Mouse (Mus musculus) intestine, postnatal 0 days (tissue): Measurements from ENCODE around the gene BC037034. TPM values are rescaled to one million over a fixed set of nuclear protein-coding genes. Genes with fewer than 3 reads are reported as not detected.

Experiments
- ATAC-seq: fragments of 200-750 bp; cut with Nextera tagmentation; 2 replicates; pipeline ENCODE4 v1.8.0; 2017; ENCODE audit warnings: mild to moderate bottlenecking, moderate TSS enrichment, moderate library complexity
- H3K27ac ChIP-seq: fragments of 300-500 bp; sonication (generic); 2 replicates; pipeline ENCODE4 v1.5.1; 2014; ENCODE audit warnings: mild to moderate bottlenecking, low read depth, low read length, moderate library complexity
- H3K27me3 ChIP-seq: fragments of 300-500 bp; sonication (generic); replicated peaks from 2 replicates; pipeline ENCODE4 v1.6.1; 2014; ENCODE audit warnings: low read length, mixed read lengths; ENCODE audit not compliant: control insufficient read depth, insufficient read depth
- H3K36me3 ChIP-seq: fragments of 300-500 bp; sonication (generic); 2 replicates; pipeline ENCODE4 v1.6.1; 2014; ENCODE audit warnings: mild to moderate bottlenecking, moderate library complexity; ENCODE audit not compliant: control insufficient read depth, insufficient read depth
- H3K4me1 ChIP-seq: fragments of 300-500 bp; sonication (generic); replicated peaks from 2 replicates; pipeline ENCODE4 v1.6.1; 2014; ENCODE audit warnings: antibody characterized with exemption, low read length, mixed read lengths; ENCODE audit not compliant: control insufficient read depth, insufficient read depth
- H3K4me2 ChIP-seq: fragments of 300-500 bp; sonication (generic); replicated peaks from 2 replicates; pipeline ENCODE4 v1.6.1; 2014; ENCODE audit warnings: low read depth, mild to moderate bottlenecking, moderate library complexity
- H3K4me3 ChIP-seq: fragments of 300-500 bp; sonication (generic); 2 replicates; pipeline ENCODE4 v1.5.1; 2014; ENCODE audit warnings: low read depth, low read length
- H3K9ac ChIP-seq: fragments of 300-500 bp; sonication (generic); 2 replicates; pipeline ENCODE4 v1.6.1; 2014; ENCODE audit warnings: mild to moderate bottlenecking, low read depth, low read length
- H3K9me3 ChIP-seq: fragments of 300-500 bp; sonication (generic); 2 replicates; pipeline ENCODE4 v1.6.1; 2016; ENCODE audit warnings: mixed run types; ENCODE audit not compliant: control insufficient read depth
- CTCF ChIP-seq: sonication (generic); IDR thresholded peaks from 2 replicates; pipeline ENCODE4 v1.5.1; 2016; ENCODE audit warnings: low read depth, mild to moderate bottlenecking, control low read depth, antibody characterized with exemption, moderate library complexity
- WGBS: fragments of 180-500 bp; shearing (Covaris S2); extraction: QIAGEN DNeasy Blood & Tissue Kit; methylation state at CpG from one replicate; pipeline ENCODE4 v1.1.7; 2014; 5-methylcytosine and 5-hydroxymethylcytosine counted together
- polyA plus RNA-seq: library from polyadenylated mRNA; unstranded; fragments of >200 nt; fragmentation: Nextera tagmentation; extraction: Ambion mirVana; gene quantifications from 2 replicates; pipeline ENCODE4 v1.2.1, GENCODE M21; 2015

Gene BC037034
- polyA plus RNA-seq, 1 experiment from 2014 or later, result 4.8 TPM

- no peak for TF ChIP-seq CTCF
- Histone ChIP-seq H3K4me2 (no peak overlapping the region), H3K9ac (no peak overlapping the region), H3K27ac (no peak overlapping the region), H3K27me3 (no peaks in the 10 kb centered on the region), H3K9me3 (no peaks in the 10 kb centered on the region), H3K4me1 (no peaks in the 10 kb centered on the region), H3K36me3 (no peaks in the 10 kb centered on the region), H3K4me3 (no peak overlapping the region)
- 87% methylated on average over 3 of the region's 3 CpGs for WGBS
- no peak for ATAC-seq
Observed at GRCm38 (mm10) chr5:138229511-138229910, 34.3 kb downstream of the BC037034 start.

- Histone ChIP-seq H3K4me2 (no peak overlapping the region), H3K27ac (no peak overlapping the region), H3K4me1 (no peaks in the 10 kb centered on the region), H3K9ac (no peak overlapping the region), H3K36me3 (no peaks in the 10 kb centered on the region), H3K4me3 (no peak overlapping the region), H3K9me3 (no peaks in the 10 kb centered on the region), H3K27me3 (no peaks in the 10 kb centered on the region)
- no peak for ATAC-seq
- TF ChIP-seq CTCF, result peak; percentile 58
- 57% methylated on average over 3 of the region's 3 CpGs for WGBS
Observed at GRCm38 (mm10) chr5:138228026-138228425, 35.8 kb downstream of the BC037034 start.

- H3K4me3 ChIP-seq, result no peak overlapping the region
- no peak overlapping the region for H3K27ac ChIP-seq
- H3K4me1 ChIP-seq, result no peaks in the 10 kb centered on the region
- no peak for TF ChIP-seq CTCF
- WGBS, result 61% methylated on average over 2 of the region's 2 CpGs
- no peak for ATAC-seq
- no peaks in the 10 kb centered on the region for H3K9me3 ChIP-seq
- H3K36me3 ChIP-seq, result no peaks in the 10 kb centered on the region
- no peaks in the 10 kb centered on the region for H3K27me3 ChIP-seq
- H3K9ac ChIP-seq, result no peak overlapping the region
- H3K4me2 ChIP-seq, result no peak overlapping the region
Observed at GRCm38 (mm10) chr5:138227367-138227766, 36.5 kb downstream of the BC037034 start.

- WGBS, result 69% methylated on average over 4 of the region's 4 CpGs
- Histone ChIP-seq H3K36me3 (no peaks in the 10 kb centered on the region), H3K4me2 (no peak overlapping the region), H3K9ac (no peak overlapping the region), H3K9me3 (no peaks in the 10 kb centered on the region), H3K4me1 (no peaks in the 10 kb centered on the region), H3K27me3 (no peaks in the 10 kb centered on the region), H3K4me3 (no peak overlapping the region), H3K27ac (no peak overlapping the region)
- no peak for TF ChIP-seq CTCF
- no peak for ATAC-seq
Observed at GRCm38 (mm10) chr5:138226491-138226890, 37.3 kb downstream of the BC037034 start.

DNA sequence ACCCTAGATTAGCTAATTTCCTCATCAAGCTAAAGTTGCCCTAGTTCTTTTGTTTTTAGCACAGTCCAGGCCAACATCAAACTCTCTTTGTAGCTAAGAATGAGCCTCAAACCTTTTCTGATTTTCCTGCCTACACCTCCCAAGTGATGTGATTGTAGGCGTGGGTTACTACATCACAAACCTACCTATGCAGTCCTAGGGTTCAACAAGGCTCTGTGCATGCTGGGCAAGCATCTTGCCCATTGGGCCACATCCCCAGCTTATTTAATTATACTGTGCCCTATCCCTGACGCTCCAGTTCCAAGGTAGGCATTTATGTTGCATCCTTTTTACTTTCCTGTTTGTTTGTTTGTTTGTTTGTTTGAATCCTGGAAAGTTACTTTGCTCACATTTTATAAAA, 38.1 kb downstream of the BC037034 start, which contains the start of gene Nxpe5:
Gene Nxpe5, plus strand, starts transcription at position 199 of the 400 bp plus-strand sequence.
- ATAC-seq, result no peak
- Histone ChIP-seq H3K9ac (no peak within 1 kb of the TSS), H3K4me2 (no peak within 1 kb of the TSS), H3K36me3 (no peaks in the 10 kb centered on the region), H3K9me3 (no peaks in the 10 kb centered on the region), H3K27ac (no peak within 1 kb of the TSS), H3K4me1 (no peaks in the 10 kb centered on the region), H3K27me3 (no peaks in the 10 kb centered on the region), H3K4me3 (no peak within 1 kb of the TSS)
- no peak for TF ChIP-seq CTCF
- 58% methylated on average over 2 of the region's 2 CpGs for WGBS

- TF ChIP-seq CTCF, result no peak
- WGBS, result 48% methylated on average over 3 of the region's 3 CpGs
- no peaks in the 10 kb centered on the region for H3K4me1 ChIP-seq
- H3K9ac ChIP-seq, result no peak overlapping the region
- H3K9me3 ChIP-seq, result no peaks in the 10 kb centered on the region
- H3K4me2 ChIP-seq, result no peak overlapping the region
- H3K4me3 ChIP-seq, result no peak overlapping the region
- H3K36me3 ChIP-seq, result no peaks in the 10 kb centered on the region
- H3K27ac ChIP-seq, result no peak overlapping the region
- no peak for ATAC-seq
- no peaks in the 10 kb centered on the region for H3K27me3 ChIP-seq
Observed at GRCm38 (mm10) chr5:138223287-138223686, 40.5 kb downstream of the BC037034 start.

- peak; percentile 38; the same call in 1 of the 2 replicates for ATAC-seq
- 19% methylated on average over 4 of the region's 4 CpGs for WGBS
Observed at GRCm38 (mm10) chr5:138222111-138222510, 41.7 kb downstream of the BC037034 start.

More at GRCm38 (mm10) chr5:138222111-138222510, 41.7 kb downstream of the BC037034 start:
- no peak overlapping the region for H3K27ac ChIP-seq
- H3K4me1 ChIP-seq, result no peaks in the 10 kb centered on the region
- H3K9me3 ChIP-seq, result no peaks in the 10 kb centered on the region
- peak; percentile 93 for TF ChIP-seq CTCF
- no peak overlapping the region for H3K4me2 ChIP-seq
- H3K4me3 ChIP-seq, result no peak overlapping the region
- no peaks in the 10 kb centered on the region for H3K27me3 ChIP-seq
- no peak overlapping the region for H3K9ac ChIP-seq
- no peaks in the 10 kb centered on the region for H3K36me3 ChIP-seq
